Mouse (Mus musculus) yolk sac, embryonic 10.5 days (tissue): ENCODE data around the gene Lpcat1.
A peak's percentile ranks its signal among the peaks of the same experiment; 100 is the strongest.

Source experiments
- DNase-seq: peaks from one replicate; pipeline ENCODE4 v3.0.0-alpha.2; 2017; ENCODE audit warnings: low spot score

Lpcat1 gene

GRCm38 (mm10) chr13:73476796-73477195 lies 9.8 kb downstream of the Lpcat1 start:
- DNase-seq, result no peak

- DNase-seq, result no peak
Measured at GRCm38 (mm10) chr13:73477841-73478240, 10.8 kb downstream of the Lpcat1 start.

GRCm38 (mm10) chr13:73482476-73482875 lies 15.5 kb downstream of the Lpcat1 start:
- DNase-seq, result no peak

GRCm38 (mm10) chr13:73483331-73483730 lies 16.3 kb downstream of the Lpcat1 start:
- DNase-seq, result no peak

GRCm38 (mm10) chr13:73484171-73484570 lies 17.2 kb downstream of the Lpcat1 start:
- DNase-seq, result no peak

- no peak for DNase-seq
Measured at GRCm38 (mm10) chr13:73488105-73488504, 21.1 kb downstream of the Lpcat1 start.

GRCm38 (mm10) chr13:73488707-73489106 lies 21.7 kb downstream of the Lpcat1 start:
- DNase-seq, result no peak

- DNase-seq, result no peak
Measured at GRCm38 (mm10) chr13:73489986-73490385, 23.0 kb downstream of the Lpcat1 start.

GRCm38 (mm10) chr13:73490564-73491170 lies 23.7 kb downstream of the Lpcat1 start:
- no peak for DNase-seq

GRCm38 (mm10) chr13:73493183-73493582 lies 26.2 kb downstream of the Lpcat1 start:
- DNase-seq, result no peak

- DNase-seq, result no peak
Measured at GRCm38 (mm10) chr13:73494528-73494927, 27.5 kb downstream of the Lpcat1 start.

- DNase-seq, result no peak
Measured at GRCm38 (mm10) chr13:73496137-73496536, 29.1 kb downstream of the Lpcat1 start.

- peak; percentile 34 for DNase-seq
Measured at GRCm38 (mm10) chr13:73499893-73500604, 33.1 kb downstream of the Lpcat1 start.

GRCm38 (mm10) chr13:73502719-73503118 lies 35.7 kb downstream of the Lpcat1 start:
- DNase-seq, result no peak

GRCm38 (mm10) chr13:73505686-73506467 lies 38.9 kb downstream of the Lpcat1 start:
- peak; percentile 70 for DNase-seq

GRCm38 (mm10) chr13:73508817-73509550 lies 42.0 kb downstream of the Lpcat1 start:
- no peak for DNase-seq

- no peak for DNase-seq
Measured at GRCm38 (mm10) chr13:73509869-73510268, 42.9 kb downstream of the Lpcat1 start.

- DNase-seq, result peak; percentile 59
Measured at GRCm38 (mm10) chr13:73512776-73513673, 46.0 kb downstream of the Lpcat1 start.

- no peak for DNase-seq
Measured at GRCm38 (mm10) chr13:73516886-73517285, 49.9 kb downstream of the Lpcat1 start.

- no peak for DNase-seq
Measured at GRCm38 (mm10) chr13:73533716-73534115, 66.7 kb downstream of the Lpcat1 start.

- DNase-seq, result no peak
Measured at GRCm38 (mm10) chr13:73535287-73535686, 68.3 kb downstream of the Lpcat1 start.
